Mouse (Mus musculus) heart, embryonic 11.5 days (tissue): ENCODE results near the gene A630095N17Rik. TPM values are rescaled to one million over a fixed set of nuclear protein-coding genes. Genes with fewer than 3 reads are reported as not detected.
"Not testable (repeated sequence)": the region's sequence is repeated elsewhere in the genome, so short reads cannot be mapped to it uniquely, and the experiment has no call there.

Experiments
- ATAC-seq: fragments of 200-750 bp; cut with Nextera tagmentation; replicated peaks from 2 replicates; pipeline ENCODE4 v1.8.0; 2017; ENCODE audit warnings: moderate library complexity; ENCODE audit not compliant: insufficient number of reproducible peaks, low FRiP score, low TSS enrichment
- H3K27ac ChIP-seq: fragments of 300-500 bp; sonication (generic); 2 replicates; pipeline ENCODE4 v1.5.1; 2014; ENCODE audit warnings: mild to moderate bottlenecking, low read depth, low read length
- H3K27me3 ChIP-seq: fragments of 300-500 bp; sonication (generic); 2 replicates; pipeline ENCODE4 v1.6.1; 2014; ENCODE audit warnings: mild to moderate bottlenecking, low read length, mixed read lengths; ENCODE audit not compliant: control insufficient read depth, insufficient read depth
- H3K36me3 ChIP-seq: fragments of 300-500 bp; sonication (generic); 2 replicates; pipeline ENCODE4 v1.6.1; 2014; ENCODE audit warnings: mild to moderate bottlenecking, low read length, moderate library complexity, mixed read lengths; ENCODE audit not compliant: control insufficient read depth, insufficient read depth
- H3K4me1 ChIP-seq: fragments of 300-500 bp; sonication (generic); 2 replicates; pipeline ENCODE4 v1.6.1; 2014; ENCODE audit warnings: low read length; ENCODE audit not compliant: control insufficient read depth, insufficient read depth
- H3K4me2 ChIP-seq: fragments of 300-500 bp; sonication (generic); 2 replicates; pipeline ENCODE4 v1.6.1; 2014; ENCODE audit warnings: mild to moderate bottlenecking, moderate library complexity
- H3K4me3 ChIP-seq: fragments of 300-500 bp; sonication (generic); 2 replicates; pipeline ENCODE4 v1.5.1; 2014; ENCODE audit warnings: low read depth, low read length
- H3K9ac ChIP-seq: fragments of 300-500 bp; sonication (generic); 2 replicates; pipeline ENCODE4 v1.6.1; 2014; ENCODE audit warnings: mild to moderate bottlenecking, low read depth, low read length, moderate library complexity
- H3K9me3 ChIP-seq: fragments of 300-500 bp; sonication (generic); replicated peaks from 2 replicates; pipeline ENCODE4 v1.6.1; 2016; ENCODE audit warnings: low read length; ENCODE audit not compliant: control insufficient read depth
- WGBS: fragments of 180-500 bp; shearing (Covaris S2); extraction: QIAGEN DNeasy Blood & Tissue Kit; methylation state at CpG from one replicate; pipeline ENCODE4 v1.1.7; 2014; ENCODE audit not compliant: insufficient replicate concordance; 5-methylcytosine and 5-hydroxymethylcytosine counted together
- polyA plus RNA-seq: library from polyadenylated mRNA; unstranded; fragments of >200 nt; fragmentation: Nextera tagmentation; extraction: Ambion mirVana; gene quantifications from 2 replicates; pipeline ENCODE4 v1.2.1, GENCODE M21; 2014

Gene A630095N17Rik
- polyA plus RNA-seq, 1 experiment from 2014 or later: not detected

DNA sequence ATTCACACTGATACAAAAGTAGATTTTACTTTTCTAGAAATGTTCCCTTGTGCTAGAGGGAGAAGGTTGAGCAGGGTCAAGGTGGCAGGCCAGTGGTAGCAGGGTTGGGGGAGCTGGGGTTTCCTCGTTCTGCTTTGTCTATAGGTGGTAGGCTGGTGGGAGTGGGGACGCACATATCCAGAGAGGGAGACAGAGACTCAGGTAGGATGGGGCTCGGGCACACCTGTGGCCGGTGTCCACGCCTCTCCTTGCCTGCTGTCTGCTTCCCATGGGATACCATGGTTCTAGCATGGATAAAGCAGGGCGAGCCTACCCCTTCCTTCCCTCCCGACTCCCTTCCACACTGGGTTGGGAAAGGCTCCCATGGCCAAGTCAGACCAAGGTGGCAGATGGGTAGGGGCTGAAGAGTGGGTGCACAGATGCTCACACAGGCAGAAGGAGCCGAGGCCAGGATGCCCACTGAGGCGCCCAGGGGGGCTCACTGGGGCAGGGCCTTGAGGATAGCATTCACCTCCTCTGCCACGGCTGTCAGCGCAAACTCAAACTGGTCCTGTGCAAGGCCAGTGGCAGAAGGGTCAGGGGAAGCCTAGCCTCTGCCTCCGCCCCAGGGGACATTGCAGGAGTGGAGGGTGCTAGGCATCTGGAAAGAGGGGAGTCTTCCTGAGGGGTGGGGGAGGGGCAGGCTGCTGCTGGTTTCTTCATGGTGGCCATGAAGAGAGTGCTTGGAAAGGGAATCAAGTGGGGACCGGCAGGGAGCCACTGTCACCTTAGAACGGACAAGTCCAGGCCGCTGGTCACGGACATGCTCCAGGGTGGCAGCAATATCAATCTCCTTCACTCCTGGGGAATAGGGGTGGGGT, 15.4 kb upstream of the A630095N17Rik start:
- peak overlapping the region; percentile 32; the same call in 1 of the 2 replicates for H3K4me2 ChIP-seq
- WGBS: 78% methylated on average over 16 of the region's 16 CpGs
- H3K27ac ChIP-seq: peak overlapping the region; percentile 94
- H3K27me3 ChIP-seq: no peaks in the 10 kb centered on the region
- peaks cover 14% of the 10 kb centered on the region for H3K4me1 ChIP-seq
- no peak overlapping the region for H3K4me3 ChIP-seq
- H3K9ac ChIP-seq: peak overlapping the region; percentile 35; the same call in 1 of the 2 replicates
- H3K36me3 ChIP-seq: no peaks in the 10 kb centered on the region; the same call in 1 of the 2 replicates
- H3K9me3 ChIP-seq: no peaks in the 10 kb centered on the region
- ATAC-seq: no peak

GRCm38 (mm10) chr1:75244836-75245235, 12.9 kb upstream of the A630095N17Rik start:
- H3K9ac ChIP-seq: no peak overlapping the region
- peaks cover 14% of the 10 kb centered on the region for H3K4me1 ChIP-seq
- no peak overlapping the region for H3K27ac ChIP-seq
- no peak overlapping the region for H3K4me3 ChIP-seq
- H3K9me3 ChIP-seq: no peaks in the 10 kb centered on the region
- peaks cover 3% of the 10 kb centered on the region; the same call in 1 of the 2 replicates for H3K36me3 ChIP-seq
- H3K4me2 ChIP-seq: no peak overlapping the region
- 22% methylated on average over 4 of the region's 4 CpGs for WGBS
- peak; percentile 31; the same call in 1 of the 2 replicates for ATAC-seq
- H3K27me3 ChIP-seq: no peaks in the 10 kb centered on the region

GRCm38 (mm10) chr1:75244175-75244826, 12.4 kb upstream of the A630095N17Rik start:
- no peak overlapping the region for H3K4me3 ChIP-seq
- no peaks in the 10 kb centered on the region for H3K9me3 ChIP-seq
- H3K4me2 ChIP-seq: no peak overlapping the region
- peaks cover 3% of the 10 kb centered on the region; the same call in 1 of the 2 replicates for H3K36me3 ChIP-seq
- H3K4me1 ChIP-seq: peaks cover 14% of the 10 kb centered on the region
- 90% methylated on average over 12 of the region's 12 CpGs for WGBS
- ATAC-seq: no peak
- no peaks in the 10 kb centered on the region for H3K27me3 ChIP-seq
- no peak overlapping the region for H3K27ac ChIP-seq
- no peak overlapping the region for H3K9ac ChIP-seq

DNA sequence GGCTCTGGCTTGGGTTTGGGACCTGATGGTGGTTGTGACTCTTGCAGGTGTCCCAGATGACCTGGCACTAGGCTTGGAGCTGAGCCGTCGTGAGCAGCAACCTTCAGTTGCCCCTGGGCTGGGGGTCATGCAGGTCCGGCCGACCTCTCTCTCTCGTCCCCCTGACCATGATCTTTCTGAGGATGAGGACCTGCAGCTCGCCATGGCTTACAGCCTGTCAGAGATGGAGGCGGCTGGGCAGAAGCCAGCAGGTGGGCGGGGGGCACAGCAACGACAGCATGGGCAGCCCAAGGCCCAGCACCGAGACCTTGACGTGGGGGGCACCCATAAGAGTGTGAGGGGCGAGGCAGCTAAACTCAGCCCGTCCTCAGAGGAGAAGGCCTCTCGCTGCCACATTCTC, 11.5 kb upstream of the A630095N17Rik start:
- peaks cover 3% of the 10 kb centered on the region; the same call in 1 of the 2 replicates for H3K36me3 ChIP-seq

GRCm38 (mm10) chr1:75239591-75239990, 7.7 kb upstream of the A630095N17Rik start:
- Histone ChIP-seq H3K4me3 (no peak overlapping the region), H3K9me3 (no peaks in the 10 kb centered on the region), H3K9ac (no peak overlapping the region), H3K27ac (no peak overlapping the region), H3K4me2 (no peak overlapping the region), H3K4me1 (peaks cover 16% of the 10 kb centered on the region), H3K36me3 (peaks cover 3% of the 10 kb centered on the region; the same call in 1 of the 2 replicates), H3K27me3 (no peaks in the 10 kb centered on the region)
- ATAC-seq: no peak
- 74% methylated on average over 10 of the region's 10 CpGs for WGBS

More for the DNA sequence above, 11.5 kb upstream of the A630095N17Rik start:
- H3K27ac ChIP-seq: no peak overlapping the region
- H3K4me3 ChIP-seq: no peak overlapping the region
- no peaks in the 10 kb centered on the region for H3K27me3 ChIP-seq
- ATAC-seq: no peak
- H3K4me1 ChIP-seq: peaks cover 11% of the 10 kb centered on the region
- H3K4me2 ChIP-seq: no peak overlapping the region
- no peaks in the 10 kb centered on the region for H3K9me3 ChIP-seq
- no peak overlapping the region for H3K9ac ChIP-seq
- WGBS: 83% methylated on average over 14 of the region's 14 CpGs

- under 1% methylated on average over 58 of the region's 64 CpGs for WGBS
- Histone ChIP-seq H3K9ac (peak within 1 kb of the TSS; percentile 80), H3K4me1 (peaks cover 16% of the 10 kb centered on the region), H3K36me3 (0 out of 2 replicates have a peak, but pooled peaks cover 3% of the 10 kb centered on the region), H3K9me3 (no peaks in the 10 kb centered on the region), H3K4me3 (peak within 1 kb of the TSS; percentile 53), H3K4me2 (peak within 1 kb of the TSS; percentile 88), H3K27ac (peak within 1 kb of the TSS; percentile 85), H3K27me3 (0 out of 2 replicates have a peak, but pooled peaks cover 3% of the 10 kb centered on the region)
- peak; percentile 89 for ATAC-seq
These were observed 4.5 kb upstream of the A630095N17Rik start, which contains the start of gene Dnajb2 for GRCm38 (mm10) chr1:75236117-75237050. TSS of gene Dnajb2 (plus strand) at chr1:75236406.

GRCm38 (mm10) chr1:75234606-75235005, 2.7 kb upstream of the A630095N17Rik start:
- Histone ChIP-seq H3K9me3 (no peaks in the 10 kb centered on the region), H3K4me3 (no peak overlapping the region), H3K9ac (no peak overlapping the region), H3K27ac (no peak overlapping the region), H3K4me2 (peak overlapping the region; percentile 14; the same call in 1 of the 2 replicates), H3K4me1 (peaks cover 16% of the 10 kb centered on the region), H3K27me3 (0 out of 2 replicates have a peak, but pooled peaks cover 3% of the 10 kb centered on the region), H3K36me3 (no peaks in the 10 kb centered on the region)
- no peak for ATAC-seq
- WGBS: 2% methylated on average over 8 of the region's 8 CpGs

- H3K27ac ChIP-seq, ATAC-seq, H3K4me3 ChIP-seq, H3K9me3 ChIP-seq, H3K4me2 ChIP-seq, H3K36me3 ChIP-seq, H3K9ac ChIP-seq, H3K27me3 ChIP-seq: not testable (repeated sequence)
- 68% methylated on average over 4 of the region's 4 CpGs for WGBS
- H3K4me1 ChIP-seq: peaks cover 16% of the 10 kb centered on the region
These were observed 587 bp upstream of the A630095N17Rik start for GRCm38 (mm10) chr1:75232489-75232888.
